Mouse (Mus musculus): ENCODE measurements around the gene Adamts12.

DNA sequence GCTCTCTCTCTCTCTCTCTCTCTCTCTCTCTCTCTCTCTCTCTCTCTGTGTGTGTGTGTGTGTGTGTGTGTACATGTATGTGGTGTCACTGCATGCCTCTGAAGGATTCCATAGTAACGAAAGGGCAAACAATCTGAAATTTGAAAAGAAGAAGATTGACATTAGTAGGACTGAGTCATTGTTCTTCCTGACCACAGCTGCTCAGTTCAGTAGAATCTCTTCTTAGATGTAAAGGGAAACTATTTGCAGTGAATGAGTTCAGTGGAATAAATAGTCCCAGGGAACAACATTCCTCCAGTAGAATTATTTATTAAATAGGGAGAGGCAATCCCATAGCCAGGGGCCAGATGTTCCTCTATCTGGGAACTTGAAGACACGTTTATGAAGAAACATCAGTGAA, 40.5 kb downstream of the Adamts12 start:
- TF ChIP-seq GATA1 (IDR thresholded peaks at IDR 0.05; ENCODE audit: borderline replicate concordance, low read length) (no peak), FLI1 (IDR thresholded peaks at IDR 0.05; ENCODE audit: low read length) (no peak)

All from megakaryocyte, embryonic 14.5 days (primary cell).